Mouse (Mus musculus) embryo, embryonic 9.5 days (tissue): ENCODE results near the gene Adgrf3.

ENCODE experiments used
- DNase-seq: peaks from one replicate; pipeline ENCODE4 v3.0.0-alpha.2; 2017; ENCODE audit errors: extremely low spot score

Adgrf3 gene

DNA sequence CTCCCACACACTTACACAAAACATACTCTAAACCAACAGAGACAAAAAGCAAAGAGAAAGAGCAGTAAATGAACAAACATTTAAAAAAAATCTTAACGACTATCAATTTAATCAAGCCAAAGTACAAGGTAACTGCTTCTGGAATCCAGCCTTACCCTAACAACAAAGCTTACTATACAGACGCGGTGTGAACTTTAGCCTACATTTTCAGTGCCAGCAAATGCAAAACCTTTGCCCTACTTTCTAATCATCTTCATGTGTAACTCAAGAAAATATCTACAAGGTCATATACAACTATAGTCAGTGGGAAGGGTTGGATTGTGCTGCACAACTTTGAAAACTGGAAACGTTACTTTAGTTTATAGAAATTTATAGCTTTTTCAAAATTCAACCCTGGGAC, 53.5 kb downstream of the Adgrf3 start:
- DNase-seq: no peak

DNA sequence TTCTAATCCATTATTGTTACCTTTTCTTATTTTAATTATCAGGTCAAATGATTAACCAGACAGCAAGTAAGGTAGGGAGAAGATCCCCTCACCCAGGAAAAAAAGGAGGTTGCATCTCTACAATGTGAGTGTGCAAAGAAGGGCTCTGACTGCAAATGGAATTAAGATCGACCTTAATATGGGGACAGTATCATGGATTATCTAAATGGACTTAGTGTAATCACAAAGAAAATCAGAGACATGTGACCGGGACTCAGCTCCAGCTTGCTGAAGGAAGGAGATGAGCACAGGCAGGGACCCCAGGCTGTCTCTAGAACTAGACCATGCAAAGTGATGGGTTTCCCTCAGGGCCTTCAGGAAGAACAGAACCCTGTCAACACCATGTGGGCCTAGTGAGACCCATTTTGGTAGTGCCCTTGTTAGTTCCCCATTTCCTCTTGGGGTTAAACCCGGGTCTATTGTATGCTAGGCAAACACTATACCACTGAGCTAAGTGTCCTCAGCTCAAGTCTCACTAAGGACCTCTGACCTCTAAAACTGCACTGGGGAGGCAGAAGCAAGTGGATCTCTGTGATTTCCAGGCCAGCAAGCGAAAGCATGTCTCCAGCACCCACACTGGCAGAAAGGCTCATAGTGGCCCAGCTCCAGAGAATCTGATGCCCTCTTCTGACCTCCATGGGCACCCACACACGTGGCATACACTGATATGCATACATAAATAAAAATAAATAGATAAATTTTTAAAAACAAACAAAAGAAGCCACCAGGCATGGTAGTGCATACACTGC, 57.2 kb downstream of the Adgrf3 start:
- no peak for DNase-seq

DNA sequence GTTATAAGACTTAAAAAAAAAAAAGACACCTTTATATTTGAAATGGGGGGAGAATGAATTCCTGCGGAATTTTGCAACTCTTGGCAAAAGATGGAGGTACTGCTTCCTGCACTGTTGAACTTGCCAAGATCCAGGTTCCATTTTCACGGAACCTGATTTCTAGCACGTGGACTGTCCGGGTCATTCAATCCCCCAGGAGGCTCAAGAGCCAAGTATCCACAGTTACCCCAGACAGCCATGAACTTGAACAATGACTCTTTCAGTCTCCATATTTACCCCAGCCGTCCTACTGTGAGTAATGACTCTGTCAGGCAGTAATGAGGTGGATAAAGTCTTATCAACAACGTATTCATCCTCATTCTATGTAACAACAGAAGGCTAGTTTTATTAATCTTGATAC, 59.0 kb downstream of the Adgrf3 start:
- no peak for DNase-seq
